Mouse (Mus musculus) embryonic facial prominence, embryonic 10.5 days (tissue): Measurements from ENCODE around the gene Abca13. TPM values are rescaled to one million over a fixed set of nuclear protein-coding genes. Genes with fewer than 3 reads are reported as not detected.

Experiments
- DNase-seq: peaks from one replicate; pipeline ENCODE4 v3.0.0-alpha.2; 2017; ENCODE audit warnings: low spot score
- H3K27ac ChIP-seq: fragments of 300-500 bp; sonication (generic); replicated peaks from 2 replicates; pipeline ENCODE4 v1.5.1; 2016; ENCODE audit warnings: mild to moderate bottlenecking
- H3K27me3 ChIP-seq: fragments of 300-500 bp; sonication (generic); replicated peaks from 2 replicates; pipeline ENCODE4 v1.6.1; 2016; ENCODE audit warnings: low read depth, mild to moderate bottlenecking; ENCODE audit not compliant: poor library complexity, severe bottlenecking
- H3K36me3 ChIP-seq: fragments of 300-500 bp; sonication (generic); replicated peaks from 2 replicates; pipeline ENCODE4 v1.6.1; 2016; ENCODE audit warnings: mild to moderate bottlenecking, moderate library complexity
- H3K4me1 ChIP-seq: fragments of 300-500 bp; sonication (generic); 2 replicates; pipeline ENCODE4 v1.6.1; 2016
- H3K4me3 ChIP-seq: fragments of 300-500 bp; sonication (generic); 2 replicates; pipeline ENCODE4 v1.5.1; 2016; ENCODE audit warnings: mild to moderate bottlenecking, moderate library complexity
- H3K9me3 ChIP-seq: fragments of 300-500 bp; sonication (generic); 2 replicates; pipeline ENCODE4 v1.6.1; 2016; ENCODE audit warnings: mild to moderate bottlenecking
- WGBS: fragments of 180-500 bp; shearing (Covaris S2); methylation state at CpG from one replicate; pipeline ENCODE4 v1.1.7; 2016; 5-methylcytosine and 5-hydroxymethylcytosine counted together
- polyA plus RNA-seq: library from polyadenylated mRNA; unstranded; fragments of >200 nt; fragmentation: Nextera tagmentation; extraction: Ambion mirVana; gene quantifications from 2 replicates; pipeline ENCODE4 v1.2.1, GENCODE M21; 2016

Gene Abca13
- polyA plus RNA-seq, 1 experiment from 2014 or later = 0.04 TPM

GRCm38 (mm10) chr11:9570319-9570718 lies 378.6 kb downstream of the Abca13 start:
- WGBS = 73% methylated on average over 6 of the region's 6 CpGs
- no peaks in the 10 kb centered on the region for H3K27me3 ChIP-seq
- H3K27ac ChIP-seq = no peak overlapping the region
- no peaks in the 10 kb centered on the region for H3K36me3 ChIP-seq
- DNase-seq = no peak
- no peaks in the 10 kb centered on the region for H3K9me3 ChIP-seq
- H3K4me3 ChIP-seq = no peak overlapping the region
- H3K4me1 ChIP-seq = no peaks in the 10 kb centered on the region

- Histone ChIP-seq H3K9me3 (no peaks in the 10 kb centered on the region), H3K27me3 (no peaks in the 10 kb centered on the region), H3K4me3 (no peak overlapping the region), H3K27ac (no peak overlapping the region), H3K36me3 (no peaks in the 10 kb centered on the region), H3K4me1 (no peaks in the 10 kb centered on the region)
- whole genome bisulfite sequencing = 88% methylated on average over 4 of the region's 4 CpGs
- DNase-seq = no peak
Observed at GRCm38 (mm10) chr11:9574894-9575293, 383.2 kb downstream of the Abca13 start.

- no peaks in the 10 kb centered on the region for H3K36me3 ChIP-seq
- WGBS = 78% methylated on average over 1 of the region's 1 CpGs
Observed at GRCm38 (mm10) chr11:9591757-9592316, 400.1 kb downstream of the Abca13 start.

GRCm38 (mm10) chr11:9597299-9597698 lies 405.6 kb downstream of the Abca13 start:
- no peak overlapping the region for H3K27ac ChIP-seq
- WGBS = 72% methylated on average over 2 of the region's 2 CpGs
- H3K9me3 ChIP-seq = no peaks in the 10 kb centered on the region
- H3K4me3 ChIP-seq = no peak overlapping the region
- no peaks in the 10 kb centered on the region for H3K4me1 ChIP-seq
- DNase-seq = no peak
- H3K27me3 ChIP-seq = no peaks in the 10 kb centered on the region
- no peaks in the 10 kb centered on the region for H3K36me3 ChIP-seq

More at GRCm38 (mm10) chr11:9591757-9592316, 400.1 kb downstream of the Abca13 start:
- DNase-seq = no peak
- H3K9me3 ChIP-seq = no peaks in the 10 kb centered on the region
- H3K27me3 ChIP-seq = no peaks in the 10 kb centered on the region
- no peaks in the 10 kb centered on the region for H3K4me1 ChIP-seq
- H3K4me3 ChIP-seq = no peak overlapping the region
- H3K27ac ChIP-seq = no peak overlapping the region

- 94% methylated on average over 3 of the region's 3 CpGs for WGBS
- no peaks in the 10 kb centered on the region for H3K9me3 ChIP-seq
- no peak overlapping the region for H3K27ac ChIP-seq
- H3K27me3 ChIP-seq = no peaks in the 10 kb centered on the region
- H3K36me3 ChIP-seq = no peaks in the 10 kb centered on the region
- no peak overlapping the region for H3K4me3 ChIP-seq
- H3K4me1 ChIP-seq = no peaks in the 10 kb centered on the region
- no peak for DNase-seq
Observed at GRCm38 (mm10) chr11:9601096-9601495, 409.4 kb downstream of the Abca13 start.

GRCm38 (mm10) chr11:9602137-9602536 lies 410.4 kb downstream of the Abca13 start:
- Histone ChIP-seq H3K36me3 (no peaks in the 10 kb centered on the region), H3K27ac (no peak overlapping the region), H3K4me3 (no peak overlapping the region), H3K27me3 (no peaks in the 10 kb centered on the region), H3K9me3 (no peaks in the 10 kb centered on the region), H3K4me1 (no peaks in the 10 kb centered on the region)
- 82% methylated on average over 4 of the region's 4 CpGs for WGBS
- DNase-seq = no peak

GRCm38 (mm10) chr11:9608249-9608648 lies 416.5 kb downstream of the Abca13 start:
- no peak for DNase-seq

GRCm38 (mm10) chr11:9609075-9609474 lies 417.3 kb downstream of the Abca13 start:
- WGBS = 64% methylated on average over 3 of the region's 3 CpGs
- Histone ChIP-seq H3K4me3 (no peak overlapping the region), H3K36me3 (no peaks in the 10 kb centered on the region), H3K4me1 (no peaks in the 10 kb centered on the region), H3K27me3 (no peaks in the 10 kb centered on the region), H3K27ac (no peak overlapping the region), H3K9me3 (no peaks in the 10 kb centered on the region)
- no peak for DNase-seq

More at GRCm38 (mm10) chr11:9608249-9608648, 416.5 kb downstream of the Abca13 start:
- Histone ChIP-seq H3K27ac (no peak overlapping the region), H3K9me3 (no peaks in the 10 kb centered on the region), H3K4me3 (no peak overlapping the region), H3K36me3 (no peaks in the 10 kb centered on the region), H3K4me1 (no peaks in the 10 kb centered on the region), H3K27me3 (no peaks in the 10 kb centered on the region)

GRCm38 (mm10) chr11:9616133-9616532 lies 424.4 kb downstream of the Abca13 start:
- Histone ChIP-seq H3K4me1 (no peaks in the 10 kb centered on the region), H3K9me3 (no peaks in the 10 kb centered on the region), H3K4me3 (no peak overlapping the region), H3K36me3 (no peaks in the 10 kb centered on the region), H3K27me3 (no peaks in the 10 kb centered on the region), H3K27ac (no peak overlapping the region)
- WGBS = 56% methylated on average over 2 of the region's 2 CpGs
- DNase-seq = no peak

GRCm38 (mm10) chr11:9616665-9617064 lies 424.9 kb downstream of the Abca13 start:
- no peak for DNase-seq

GRCm38 (mm10) chr11:9619986-9620385 lies 428.2 kb downstream of the Abca13 start:
- Histone ChIP-seq H3K27ac (no peak overlapping the region), H3K4me3 (no peak overlapping the region), H3K36me3 (no peaks in the 10 kb centered on the region), H3K4me1 (no peaks in the 10 kb centered on the region), H3K27me3 (no peaks in the 10 kb centered on the region), H3K9me3 (no peaks in the 10 kb centered on the region)
- no peak for DNase-seq
- 74% methylated on average over 1 of the region's 1 CpGs for WGBS

More at GRCm38 (mm10) chr11:9616665-9617064, 424.9 kb downstream of the Abca13 start:
- no peaks in the 10 kb centered on the region for H3K27me3 ChIP-seq
- H3K4me3 ChIP-seq = no peak overlapping the region
- no peaks in the 10 kb centered on the region for H3K36me3 ChIP-seq
- no peaks in the 10 kb centered on the region for H3K4me1 ChIP-seq
- H3K9me3 ChIP-seq = no peaks in the 10 kb centered on the region
- WGBS = 55% methylated on average over 1 of the region's 1 CpGs
- H3K27ac ChIP-seq = no peak overlapping the region

GRCm38 (mm10) chr11:9622888-9623287 lies 431.1 kb downstream of the Abca13 start:
- no peak overlapping the region for H3K4me3 ChIP-seq
- WGBS = 89% methylated on average over 2 of the region's 2 CpGs
- H3K9me3 ChIP-seq = no peaks in the 10 kb centered on the region
- DNase-seq = no peak
- no peaks in the 10 kb centered on the region for H3K27me3 ChIP-seq
- H3K36me3 ChIP-seq = no peaks in the 10 kb centered on the region
- H3K4me1 ChIP-seq = no peaks in the 10 kb centered on the region
- H3K27ac ChIP-seq = no peak overlapping the region

GRCm38 (mm10) chr11:9624753-9625152 lies 433.0 kb downstream of the Abca13 start:
- H3K4me1 ChIP-seq = no peaks in the 10 kb centered on the region
- H3K27ac ChIP-seq = no peak overlapping the region
- no peak for DNase-seq
- WGBS = 88% methylated on average over 1 of the region's 1 CpGs
- H3K4me3 ChIP-seq = no peak overlapping the region
- no peaks in the 10 kb centered on the region for H3K9me3 ChIP-seq
- no peaks in the 10 kb centered on the region for H3K36me3 ChIP-seq
- no peaks in the 10 kb centered on the region for H3K27me3 ChIP-seq
